Mouse (Mus musculus) limb, embryonic 14.5 days (tissue): ENCODE measurements around the gene Pip4k2a. TPM values are rescaled to one million over a fixed set of nuclear protein-coding genes. Genes with fewer than 3 reads are reported as not detected.
"Not testable (repeated sequence)": the region's sequence is repeated elsewhere in the genome, so short reads cannot be mapped to it uniquely, and the experiment has no call there.

Experiments
- ATAC-seq: fragments of 200-750 bp; cut with Nextera tagmentation; 2 replicates; pipeline ENCODE4 v1.8.0; 2017; ENCODE audit warnings: low read depth, moderate number of reproducible peaks, moderate TSS enrichment; ENCODE audit not compliant: low FRiP score
- DNase-seq: peaks from one replicate; pipeline ENCODE4 v3.0.0-alpha.2; 2015; ENCODE audit warnings: low spot score
- H3K27ac ChIP-seq: fragments of 300-500 bp; sonication (generic); replicated peaks from 2 replicates; pipeline ENCODE4 v1.5.1; 2014; ENCODE audit warnings: low read depth, mild to moderate bottlenecking, low read length, moderate library complexity, mixed read lengths
- H3K27me3 ChIP-seq: fragments of 300-500 bp; sonication (generic); 2 replicates; pipeline ENCODE4 v1.6.1; 2014; ENCODE audit warnings: low read length, mixed read lengths; ENCODE audit not compliant: control insufficient read depth, insufficient read depth
- H3K36me3 ChIP-seq: fragments of 300-500 bp; sonication (generic); 2 replicates; pipeline ENCODE4 v1.6.1; 2014; ENCODE audit warnings: mild to moderate bottlenecking, low read length, moderate library complexity, mixed read lengths; ENCODE audit not compliant: control insufficient read depth, insufficient read depth
- H3K4me1 ChIP-seq: fragments of 300-500 bp; sonication (generic); 2 replicates; pipeline ENCODE4 v1.6.1; 2014; ENCODE audit warnings: antibody characterized with exemption, low read length, mixed read lengths; ENCODE audit not compliant: control insufficient read depth, insufficient read depth
- H3K4me2 ChIP-seq: fragments of 300-500 bp; sonication (generic); replicated peaks from 2 replicates; pipeline ENCODE4 v1.6.1; 2014; ENCODE audit warnings: low read depth, mild to moderate bottlenecking, low read length, moderate library complexity; ENCODE audit not compliant: severe bottlenecking
- H3K4me3 ChIP-seq: fragments of 300-500 bp; sonication (generic); replicated peaks from 2 replicates; pipeline ENCODE4 v1.5.1; 2014; ENCODE audit warnings: low read length
- H3K9ac ChIP-seq: fragments of 300-500 bp; sonication (generic); 2 replicates; pipeline ENCODE4 v1.6.1; 2014; ENCODE audit warnings: mild to moderate bottlenecking, low read depth, low read length, moderate library complexity; ENCODE audit not compliant: severe bottlenecking
- H3K9me3 ChIP-seq: fragments of 300-500 bp; sonication (generic); 2 replicates; pipeline ENCODE4 v1.6.1; 2016; ENCODE audit warnings: low read length; ENCODE audit not compliant: control insufficient read depth
- POLR2A ChIP-seq: fragments of 200-500 bp; IDR thresholded peaks from 2 replicates; pipeline ENCODE4 v1.8.0; 2012; ENCODE audit warnings: inconsistent platforms, mild to moderate bottlenecking, moderate library complexity, borderline replicate concordance; ENCODE audit not compliant: insufficient read depth, insufficient read length; ENCODE audit errors: extremely low read depth
- WGBS: fragments of 180-500 bp; shearing (Covaris S2); extraction: QIAGEN DNeasy Blood & Tissue Kit; methylation state at CpG from one replicate; pipeline ENCODE4 v1.1.7; 2014; 5-methylcytosine and 5-hydroxymethylcytosine counted together
- polyA plus RNA-seq, 2 experiments: library from polyadenylated mRNA; depleted of rRNA in 1 of 2; stranded (reverse) in 1 of 2; unstranded in 1 of 2; fragments of >200 nt; fragmentation: Nextera tagmentation in 1 of 2; extraction: Ambion mirVana in 1 of 2; gene quantifications; 2 replicates each; pipeline versions ENCODE4 v1.2.1 to v1.2.3; 2012 to 2014

Pip4k2a gene
- polyA plus RNA-seq, 2 experiments, result 12.1 to 13.2 TPM

GRCm38 (mm10) chr2:19016839-19017238, 18.9 kb upstream of the Pip4k2a start:
- Histone ChIP-seq H3K36me3 (no peaks in the 10 kb centered on the region), H3K9me3 (no peaks in the 10 kb centered on the region), H3K27ac (no peak overlapping the region), H3K4me2 (no peak overlapping the region), H3K4me3 (no peak overlapping the region), H3K9ac (no peak overlapping the region), H3K4me1 (no peaks in the 10 kb centered on the region), H3K27me3 (no peaks in the 10 kb centered on the region)
- ATAC-seq, result no peak
- no peak for DNase-seq
- TF ChIP-seq POLR2A, result no peak
- WGBS, result 84% methylated on average over 1 of the region's 1 CpGs

GRCm38 (mm10) chr2:19016348-19016747, 18.4 kb upstream of the Pip4k2a start:
- no peaks in the 10 kb centered on the region for H3K9me3 ChIP-seq
- 85% methylated on average over 5 of the region's 5 CpGs for WGBS
- no peak overlapping the region for H3K9ac ChIP-seq
- ATAC-seq, result no peak
- H3K4me3 ChIP-seq, result no peak overlapping the region
- H3K27ac ChIP-seq, result no peak overlapping the region
- no peak overlapping the region for H3K4me2 ChIP-seq
- no peaks in the 10 kb centered on the region for H3K27me3 ChIP-seq
- no peaks in the 10 kb centered on the region for H3K4me1 ChIP-seq
- DNase-seq, result no peak
- H3K36me3 ChIP-seq, result no peaks in the 10 kb centered on the region
- no peak for TF ChIP-seq POLR2A

- no peak overlapping the region for H3K4me3 ChIP-seq
- DNase-seq, result no peak
- 84% methylated on average over 6 of the region's 6 CpGs for WGBS
- no peaks in the 10 kb centered on the region for H3K4me1 ChIP-seq
- H3K9me3 ChIP-seq, result no peaks in the 10 kb centered on the region
- no peaks in the 10 kb centered on the region for H3K36me3 ChIP-seq
- no peak overlapping the region for H3K9ac ChIP-seq
- H3K4me2 ChIP-seq, result no peak overlapping the region
- H3K27me3 ChIP-seq, result no peaks in the 10 kb centered on the region
- ATAC-seq, result no peak
- no peak overlapping the region for H3K27ac ChIP-seq
- no peak for TF ChIP-seq POLR2A
Observed at GRCm38 (mm10) chr2:19011443-19011842, 13.5 kb upstream of the Pip4k2a start.

GRCm38 (mm10) chr2:19010541-19010940, 12.6 kb upstream of the Pip4k2a start:
- not testable (repeated sequence) for H3K36me3 ChIP-seq, H3K9ac ChIP-seq, DNase-seq, H3K27ac ChIP-seq, H3K27me3 ChIP-seq, H3K4me1 ChIP-seq, H3K9me3 ChIP-seq, H3K4me3 ChIP-seq, H3K4me2 ChIP-seq, ATAC-seq
- WGBS, result 93% methylated on average over 1 of the region's 1 CpGs

GRCm38 (mm10) chr2:19007580-19007979, 9.7 kb upstream of the Pip4k2a start:
- Histone ChIP-seq H3K27ac (no peak overlapping the region), H3K9me3 (no peaks in the 10 kb centered on the region), H3K4me3 (no peak overlapping the region), H3K36me3 (no peaks in the 10 kb centered on the region), H3K9ac (no peak overlapping the region), H3K4me2 (no peak overlapping the region), H3K27me3 (no peaks in the 10 kb centered on the region), H3K4me1 (no peaks in the 10 kb centered on the region)
- TF ChIP-seq POLR2A, result no peak
- WGBS, result 45% methylated on average over 4 of the region's 4 CpGs
- ATAC-seq (no peak), DNase-seq (no peak)

DNA sequence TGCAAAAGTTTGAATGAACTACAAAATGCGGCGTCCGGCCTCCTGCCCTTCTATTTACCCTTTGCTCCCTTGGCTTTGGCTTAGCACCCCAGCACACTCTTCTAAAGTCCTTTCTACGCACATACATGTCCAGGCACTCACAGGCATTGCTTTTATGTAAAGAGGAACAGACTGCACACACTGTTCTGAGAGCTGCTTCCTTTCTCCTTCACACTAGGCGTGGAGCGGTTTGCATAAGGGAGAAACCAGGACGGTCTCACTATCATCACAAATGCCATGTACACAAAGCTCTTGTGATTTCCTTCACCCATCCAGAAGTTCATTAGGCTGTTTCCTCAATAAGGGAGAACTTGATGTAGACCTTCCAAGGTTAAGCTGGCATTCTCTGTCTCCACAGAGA, 8.2 kb upstream of the Pip4k2a start:
- Histone ChIP-seq H3K36me3 (no peaks in the 10 kb centered on the region), H3K9ac (no peak overlapping the region), H3K9me3 (no peaks in the 10 kb centered on the region), H3K4me3 (no peak overlapping the region), H3K4me1 (no peaks in the 10 kb centered on the region), H3K27ac (no peak overlapping the region), H3K4me2 (no peak overlapping the region), H3K27me3 (no peaks in the 10 kb centered on the region)
- WGBS, result 96% methylated on average over 7 of the region's 7 CpGs
- TF ChIP-seq POLR2A, result no peak
- ATAC-seq, result no peak
- no peak for DNase-seq
